Mouse (Mus musculus) testis, postnatal 14 days (tissue): ENCODE data around the gene Cxcl16.
"Not testable (repeated sequence)": the region's sequence is repeated elsewhere in the genome, so short reads cannot be mapped to it uniquely, and the experiment has no call there.

Experiments used
- DNase-seq: peaks from one replicate; pipeline ENCODE4 v3.0.0; 2021; ENCODE audit warnings: low spot score

The Cxcl16 gene

GRCm38 (mm10) chr11:70459601-70460101 is at the start of gene Cxcl16:
Gene Cxcl16 (minus strand): TSS chr11:70459984.
- DNase-seq: no peak

- no peak for DNase-seq
Observed at GRCm38 (mm10) chr11:70506962-70507515, 47.3 kb upstream of the Cxcl16 start.

GRCm38 (mm10) chr11:70506385-70506784 is 46.6 kb upstream of the Cxcl16 start:
- DNase-seq: peak; percentile 38

- no peak for DNase-seq
Observed at GRCm38 (mm10) chr11:70504970-70505369, 45.2 kb upstream of the Cxcl16 start, which contains the start of gene Tm4sf5. Gene Tm4sf5 (plus strand): TSS chr11:70505244.

GRCm38 (mm10) chr11:70502018-70502417 is 42.2 kb upstream of the Cxcl16 start:
- peak; percentile 41 for DNase-seq

GRCm38 (mm10) chr11:70500476-70500812 is 40.7 kb upstream of the Cxcl16 start:
- DNase-seq: no peak

GRCm38 (mm10) chr11:70499566-70500475 is 40.0 kb upstream of the Cxcl16 start:
- no peak for DNase-seq

GRCm38 (mm10) chr11:70489684-70490083 is 29.9 kb upstream of the Cxcl16 start:
- no peak for DNase-seq

GRCm38 (mm10) chr11:70489138-70489537 is 29.4 kb upstream of the Cxcl16 start:
- DNase-seq: peak; percentile 23

- no peak for DNase-seq
Observed at GRCm38 (mm10) chr11:70487816-70488215, 28.0 kb upstream of the Cxcl16 start.

GRCm38 (mm10) chr11:70485498-70485897 is 25.7 kb upstream of the Cxcl16 start:
- no peak for DNase-seq

- no peak for DNase-seq
Observed at GRCm38 (mm10) chr11:70474872-70475534, 15.2 kb upstream of the Cxcl16 start.

GRCm38 (mm10) chr11:70473291-70473690 is 13.5 kb upstream of the Cxcl16 start:
- DNase-seq: not testable (repeated sequence)

GRCm38 (mm10) chr11:70472716-70473115 is 12.9 kb upstream of the Cxcl16 start:
- no peak for DNase-seq

- no peak for DNase-seq
Observed at GRCm38 (mm10) chr11:70469764-70470163, 10.0 kb upstream of the Cxcl16 start.

GRCm38 (mm10) chr11:70467902-70468619 is 8.3 kb upstream of the Cxcl16 start:
- no peak for DNase-seq

- DNase-seq: no peak
Observed at GRCm38 (mm10) chr11:70465824-70466223, 6.0 kb upstream of the Cxcl16 start.

- no peak for DNase-seq
Observed at GRCm38 (mm10) chr11:70465211-70465610, 5.4 kb upstream of the Cxcl16 start.

- no peak for DNase-seq
Observed at GRCm38 (mm10) chr11:70463970-70464369, 4.2 kb upstream of the Cxcl16 start.

GRCm38 (mm10) chr11:70458688-70459600 is 840 bp downstream of the Cxcl16 start, which contains the start of gene Zmynd15:
Gene Zmynd15 (plus strand): TSS chr11:70459433.
- DNase-seq: no peak
